Mouse (Mus musculus): ENCODE data around the gene Spc24. TPM values are rescaled to one million over a fixed set of nuclear protein-coding genes. Genes with fewer than 3 reads are reported as not detected.

Gene Spc24
- polyA plus RNA-seq, 1 experiment from 2014 or later = 127 TPM

GRCm38 (mm10) chr9:21749382-21750118 is 10.6 kb downstream of the Spc24 start:
- WGBS = 94% methylated on average over 6 of the region's 6 CpGs
- Histone ChIP-seq H3K27ac (ENCODE audit: low read depth) (no peak overlapping the region), H3K27me3 (replicated peaks; ENCODE audit: control insufficient read depth, insufficient read depth, low read length) (no peaks in the 10 kb centered on the region), H3K4me3 (ENCODE audit: low read depth, low read length) (no peak overlapping the region), H3K9ac (ENCODE audit: low read length) (no peak overlapping the region), H3K4me1 (replicated peaks; ENCODE audit: control insufficient read depth, insufficient read depth, low read length) (peaks cover 16% of the 10 kb centered on the region; the same call in 1 of the 2 replicates), H3K4me2 (ENCODE audit: low read length) (no peak overlapping the region), H3K9me3 (ENCODE audit: control insufficient read depth, low read length) (no peaks in the 10 kb centered on the region), H3K36me3 (ENCODE audit: control insufficient read depth, insufficient read depth, low read length) (peaks cover 57% of the 10 kb centered on the region)
- ATAC-seq (replicated peaks; ENCODE audit: low FRiP score, low TSS enrichment, low read depth) (no peak), DNase-seq (ENCODE audit: low spot score) (no peak)

GRCm38 (mm10) chr9:21748491-21748890 is 11.6 kb downstream of the Spc24 start:
- H3K27me3 ChIP-seq (replicated peaks; ENCODE audit: control insufficient read depth, insufficient read depth, low read length) = no peaks in the 10 kb centered on the region
- DNase-seq (ENCODE audit: low spot score) = no peak
- H3K27ac ChIP-seq (ENCODE audit: low read depth) = 0 out of 2 replicates have a peak overlapping the region, but pooled peaks have one; percentile 8
- no peak overlapping the region for H3K4me3 ChIP-seq (ENCODE audit: low read depth, low read length)
- no peak overlapping the region for H3K4me2 ChIP-seq (ENCODE audit: low read length)
- H3K9me3 ChIP-seq (ENCODE audit: control insufficient read depth, low read length) = no peaks in the 10 kb centered on the region
- no peak overlapping the region for H3K9ac ChIP-seq (ENCODE audit: low read length)
- H3K36me3 ChIP-seq (ENCODE audit: control insufficient read depth, insufficient read depth, low read length) = peaks cover 66% of the 10 kb centered on the region
- WGBS = 81% methylated on average over 10 of the region's 10 CpGs
- H3K4me1 ChIP-seq (replicated peaks; ENCODE audit: control insufficient read depth, insufficient read depth, low read length) = peaks cover 8% of the 10 kb centered on the region; the same call in 1 of the 2 replicates
- no peak for ATAC-seq (replicated peaks; ENCODE audit: low FRiP score, low TSS enrichment, low read depth)

- ATAC-seq (replicated peaks; ENCODE audit: low FRiP score, low TSS enrichment, low read depth) (no peak), DNase-seq (ENCODE audit: low spot score) (no peak)
- Histone ChIP-seq H3K27me3 (replicated peaks; ENCODE audit: control insufficient read depth, insufficient read depth, low read length) (no peaks in the 10 kb centered on the region), H3K9ac (ENCODE audit: low read length) (no peak overlapping the region), H3K9me3 (ENCODE audit: control insufficient read depth, low read length) (no peaks in the 10 kb centered on the region), H3K27ac (ENCODE audit: low read depth) (peak overlapping the region; percentile 29; the same call in 1 of the 2 replicates), H3K4me3 (ENCODE audit: low read depth, low read length) (no peak overlapping the region), H3K4me2 (ENCODE audit: low read length) (no peak overlapping the region), H3K36me3 (ENCODE audit: control insufficient read depth, insufficient read depth, low read length) (peaks cover 67% of the 10 kb centered on the region), H3K4me1 (replicated peaks; ENCODE audit: control insufficient read depth, insufficient read depth, low read length) (peaks cover 8% of the 10 kb centered on the region; the same call in 1 of the 2 replicates)
- WGBS = 52% methylated on average over 7 of the region's 7 CpGs
Observed at GRCm38 (mm10) chr9:21748033-21748432, 12.1 kb downstream of the Spc24 start.

GRCm38 (mm10) chr9:21747238-21747774 is 12.8 kb downstream of the Spc24 start:
- WGBS = 81% methylated on average over 3 of the region's 3 CpGs
- H3K27ac ChIP-seq (ENCODE audit: low read depth) = peak overlapping the region; percentile 29; the same call in 1 of the 2 replicates

GRCm38 (mm10) chr9:21741514-21741913 is 18.6 kb downstream of the Spc24 start:
- DNase-seq (ENCODE audit: low spot score) (no peak), ATAC-seq (replicated peaks; ENCODE audit: low FRiP score, low TSS enrichment, low read depth) (no peak)
- H3K4me3 ChIP-seq (ENCODE audit: low read depth, low read length) = no peak overlapping the region
- peaks cover 95% of the 10 kb centered on the region for H3K36me3 ChIP-seq (ENCODE audit: control insufficient read depth, insufficient read depth, low read length)
- no peak overlapping the region for H3K27ac ChIP-seq (ENCODE audit: low read depth)
- 90% methylated on average over 11 of the region's 11 CpGs for WGBS
- no peak overlapping the region for H3K9ac ChIP-seq (ENCODE audit: low read length)
- no peaks in the 10 kb centered on the region for H3K9me3 ChIP-seq (ENCODE audit: control insufficient read depth, low read length)
- no peak overlapping the region for H3K4me2 ChIP-seq (ENCODE audit: low read length)
- no peaks in the 10 kb centered on the region for H3K4me1 ChIP-seq (replicated peaks; ENCODE audit: control insufficient read depth, insufficient read depth, low read length)
- no peaks in the 10 kb centered on the region for H3K27me3 ChIP-seq (replicated peaks; ENCODE audit: control insufficient read depth, insufficient read depth, low read length)

More at GRCm38 (mm10) chr9:21747238-21747774, 12.8 kb downstream of the Spc24 start:
- Histone ChIP-seq H3K4me3 (ENCODE audit: low read depth, low read length) (no peak overlapping the region), H3K36me3 (ENCODE audit: control insufficient read depth, insufficient read depth, low read length) (peaks cover 75% of the 10 kb centered on the region), H3K9ac (ENCODE audit: low read length) (no peak overlapping the region), H3K4me1 (replicated peaks; ENCODE audit: control insufficient read depth, insufficient read depth, low read length) (peaks cover 6% of the 10 kb centered on the region; the same call in 1 of the 2 replicates), H3K9me3 (ENCODE audit: control insufficient read depth, low read length) (no peaks in the 10 kb centered on the region), H3K27me3 (replicated peaks; ENCODE audit: control insufficient read depth, insufficient read depth, low read length) (no peaks in the 10 kb centered on the region), H3K4me2 (ENCODE audit: low read length) (no peak overlapping the region)
- ATAC-seq (replicated peaks; ENCODE audit: low FRiP score, low TSS enrichment, low read depth) (no peak), DNase-seq (ENCODE audit: low spot score) (no peak)

GRCm38 (mm10) chr9:21740427-21740826 is 19.7 kb downstream of the Spc24 start:
- WGBS = 96% methylated on average over 14 of the region's 14 CpGs
- DNase-seq (ENCODE audit: low spot score) (no peak), ATAC-seq (replicated peaks; ENCODE audit: low FRiP score, low TSS enrichment, low read depth) (no peak)
- H3K4me1 ChIP-seq (replicated peaks; ENCODE audit: control insufficient read depth, insufficient read depth, low read length) = no peaks in the 10 kb centered on the region
- H3K9ac ChIP-seq (ENCODE audit: low read length) = no peak overlapping the region
- H3K9me3 ChIP-seq (ENCODE audit: control insufficient read depth, low read length) = no peaks in the 10 kb centered on the region
- no peak overlapping the region for H3K4me3 ChIP-seq (ENCODE audit: low read depth, low read length)
- H3K27ac ChIP-seq (ENCODE audit: low read depth) = no peak overlapping the region
- H3K4me2 ChIP-seq (ENCODE audit: low read length) = no peak overlapping the region
- peaks cover 94% of the 10 kb centered on the region for H3K36me3 ChIP-seq (ENCODE audit: control insufficient read depth, insufficient read depth, low read length)
- H3K27me3 ChIP-seq (replicated peaks; ENCODE audit: control insufficient read depth, insufficient read depth, low read length) = no peaks in the 10 kb centered on the region

GRCm38 (mm10) chr9:21738776-21739175 is 21.3 kb downstream of the Spc24 start:
- Histone ChIP-seq H3K4me3 (ENCODE audit: low read depth, low read length) (no peak overlapping the region), H3K4me1 (replicated peaks; ENCODE audit: control insufficient read depth, insufficient read depth, low read length) (no peaks in the 10 kb centered on the region), H3K27me3 (replicated peaks; ENCODE audit: control insufficient read depth, insufficient read depth, low read length) (no peaks in the 10 kb centered on the region), H3K27ac (ENCODE audit: low read depth) (no peak overlapping the region), H3K36me3 (ENCODE audit: control insufficient read depth, insufficient read depth, low read length) (peaks cover 94% of the 10 kb centered on the region), H3K9ac (ENCODE audit: low read length) (no peak overlapping the region), H3K9me3 (ENCODE audit: control insufficient read depth, low read length) (no peaks in the 10 kb centered on the region), H3K4me2 (ENCODE audit: low read length) (no peak overlapping the region)
- WGBS = 93% methylated on average over 7 of the region's 7 CpGs
- no peak for DNase-seq (ENCODE audit: low spot score)
- ATAC-seq (replicated peaks; ENCODE audit: low FRiP score, low TSS enrichment, low read depth) = no peak

- no peak overlapping the region for H3K4me2 ChIP-seq (ENCODE audit: low read length)
- no peak for DNase-seq (ENCODE audit: low spot score)
- no peak for ATAC-seq (replicated peaks; ENCODE audit: low FRiP score, low TSS enrichment, low read depth)
- WGBS = 89% methylated on average over 10 of the region's 10 CpGs
- no peak overlapping the region for H3K9ac ChIP-seq (ENCODE audit: low read length)
- H3K4me1 ChIP-seq (replicated peaks; ENCODE audit: control insufficient read depth, insufficient read depth, low read length) = no peaks in the 10 kb centered on the region
- H3K27me3 ChIP-seq (replicated peaks; ENCODE audit: control insufficient read depth, insufficient read depth, low read length) = no peaks in the 10 kb centered on the region
- H3K4me3 ChIP-seq (ENCODE audit: low read depth, low read length) = no peak overlapping the region
- H3K9me3 ChIP-seq (ENCODE audit: control insufficient read depth, low read length) = no peaks in the 10 kb centered on the region
- H3K27ac ChIP-seq (ENCODE audit: low read depth) = no peak overlapping the region
- peaks cover 98% of the 10 kb centered on the region for H3K36me3 ChIP-seq (ENCODE audit: control insufficient read depth, insufficient read depth, low read length)
Observed at GRCm38 (mm10) chr9:21737188-21737587, 22.9 kb downstream of the Spc24 start.

Data from intestine, embryonic 14.5 days (tissue).